Mouse (Mus musculus): Measurements from ENCODE around the gene Gli2. TPM values are rescaled to one million over a fixed set of nuclear protein-coding genes. Genes with fewer than 3 reads are reported as not detected.
A peak's percentile ranks its signal among the peaks of the same experiment; 100 is the strongest.

Gene Gli2
- polyA plus RNA-seq, 1 experiment from 2014 or later: 11.4 TPM

DNA sequence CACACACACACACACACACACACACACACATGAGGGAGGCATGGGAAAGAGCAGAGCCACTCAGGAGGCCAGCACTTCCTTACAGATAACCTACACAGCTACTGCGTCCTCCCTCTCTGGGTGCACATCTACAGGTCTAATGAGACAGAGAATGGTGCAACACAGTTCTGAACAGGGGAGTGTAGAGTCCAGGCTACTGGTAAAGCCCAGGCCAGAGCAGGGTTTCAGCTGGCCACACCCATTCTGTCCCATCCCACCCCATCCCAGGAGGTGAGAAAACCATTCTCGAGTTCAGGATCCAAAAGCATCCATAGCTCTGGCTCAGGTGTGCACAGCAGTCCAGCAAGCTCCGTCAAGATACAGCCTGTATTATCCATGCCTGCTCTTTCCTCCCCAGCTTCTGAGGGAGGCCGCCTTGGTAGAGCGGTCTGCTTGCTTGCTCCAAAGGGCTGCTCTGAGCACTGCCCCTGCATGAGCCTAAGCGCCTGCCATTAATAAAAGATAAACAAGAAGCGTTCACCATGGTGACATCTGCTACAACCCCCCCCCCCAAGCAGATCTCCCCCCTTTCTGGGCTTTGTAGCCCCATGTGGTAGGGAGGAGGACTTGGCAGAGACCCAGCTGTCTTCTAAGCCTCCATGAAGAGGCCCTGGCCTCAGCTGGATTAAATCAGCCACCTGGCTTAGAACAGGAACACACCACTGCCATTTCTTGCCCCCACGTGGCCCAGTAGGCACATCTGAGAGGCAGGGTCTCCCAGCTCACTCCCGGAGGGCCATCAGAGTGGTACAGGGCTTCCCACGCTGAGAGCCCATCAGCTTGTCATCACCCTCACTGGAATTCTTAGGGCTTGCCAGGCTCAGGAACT, 98.8 kb downstream of the Gli2 start:
- WGBS: 50% methylated on average over 10 of the region's 10 CpGs
- H3K9ac ChIP-seq: no peak overlapping the region; the same call in 1 of the 2 replicates
- H3K4me3 ChIP-seq (replicated peaks): no peak overlapping the region
- no peaks in the 10 kb centered on the region for H3K9me3 ChIP-seq
- H3K27ac ChIP-seq: peak overlapping the region; percentile 67
- peaks cover 28% of the 10 kb centered on the region for H3K4me1 ChIP-seq
- no peaks in the 10 kb centered on the region for H3K27me3 ChIP-seq
- no peaks in the 10 kb centered on the region; the same call in none of the 2 replicates for H3K36me3 ChIP-seq (replicated peaks)
- ATAC-seq (ENCODE audit: low FRiP score): peak; percentile 78
- no peak overlapping the region for H3K4me2 ChIP-seq

DNA sequence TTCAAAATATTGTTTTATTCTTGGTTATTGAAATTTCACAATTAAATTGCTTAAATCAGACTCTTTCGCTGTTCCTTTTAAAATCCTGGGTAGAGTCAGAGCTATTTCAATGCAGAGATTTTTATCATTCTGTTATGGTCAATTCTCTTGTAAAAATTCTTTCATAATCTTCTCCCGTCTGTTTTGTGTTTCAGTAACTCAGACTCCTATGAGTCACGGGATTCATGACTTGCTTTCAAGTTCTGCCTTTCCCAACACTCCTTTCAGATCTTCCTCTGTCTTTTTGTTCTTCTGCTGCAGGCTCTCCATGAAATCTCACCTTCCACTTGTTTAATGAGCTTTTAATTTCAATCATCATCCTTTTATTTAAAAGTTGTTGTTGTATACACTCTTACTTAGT, 100.4 kb downstream of the Gli2 start:
- Histone ChIP-seq H3K4me2 (no peak overlapping the region), H3K27me3 (no peaks in the 10 kb centered on the region)

GRCm38 (mm10) chr1:118952318-118952717, 101.1 kb downstream of the Gli2 start:
- no peak overlapping the region for H3K4me2 ChIP-seq
- no peak overlapping the region for H3K9ac ChIP-seq
- no peak overlapping the region for H3K4me3 ChIP-seq (replicated peaks)
- no peaks in the 10 kb centered on the region for H3K27me3 ChIP-seq
- WGBS: 63% methylated on average over 5 of the region's 5 CpGs
- ATAC-seq (ENCODE audit: low FRiP score): no peak
- peaks cover 4% of the 10 kb centered on the region for H3K36me3 ChIP-seq (replicated peaks)
- peaks cover 28% of the 10 kb centered on the region for H3K4me1 ChIP-seq
- H3K27ac ChIP-seq: no peak overlapping the region
- H3K9me3 ChIP-seq: no peaks in the 10 kb centered on the region

More for the DNA sequence above, 100.4 kb downstream of the Gli2 start:
- 79% methylated on average over 3 of the region's 3 CpGs for WGBS
- Histone ChIP-seq H3K36me3 (replicated peaks) (peaks cover 4% of the 10 kb centered on the region), H3K9me3 (no peaks in the 10 kb centered on the region), H3K4me3 (replicated peaks) (no peak overlapping the region), H3K9ac (no peak overlapping the region), H3K27ac (no peak overlapping the region), H3K4me1 (peaks cover 28% of the 10 kb centered on the region)
- no peak for ATAC-seq (ENCODE audit: low FRiP score)

- no peak overlapping the region for H3K4me2 ChIP-seq
- no peak for ATAC-seq (ENCODE audit: low FRiP score)
Observed at GRCm38 (mm10) chr1:118948407-118948806, 105.0 kb downstream of the Gli2 start.

DNA sequence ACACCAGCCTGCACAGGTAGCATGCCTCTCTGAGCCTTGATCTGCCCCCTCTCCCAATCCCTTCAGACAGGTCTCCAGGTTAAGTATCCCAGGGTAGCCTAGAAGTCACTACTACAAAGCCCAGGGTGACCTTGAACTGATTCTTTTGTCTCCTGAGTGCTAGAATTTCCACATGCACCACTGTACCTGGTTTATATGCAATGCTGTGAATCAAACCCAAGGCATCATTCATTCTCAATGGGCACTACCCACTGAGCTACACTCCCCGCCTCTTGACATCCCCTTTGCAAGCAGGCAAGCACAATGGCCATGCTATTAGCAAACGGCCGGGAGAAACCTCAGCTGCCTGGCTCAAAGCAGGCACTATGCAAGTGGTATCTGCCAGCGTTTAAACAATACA, 106.2 kb downstream of the Gli2 start:
- Histone ChIP-seq H3K4me1 (no peaks in the 10 kb centered on the region), H3K4me2 (no peak overlapping the region), H3K9ac (no peak overlapping the region), H3K27me3 (no peaks in the 10 kb centered on the region), H3K4me3 (replicated peaks) (no peak overlapping the region), H3K27ac (no peak overlapping the region), H3K9me3 (no peaks in the 10 kb centered on the region), H3K36me3 (replicated peaks) (peaks cover 4% of the 10 kb centered on the region)
- no peak for ATAC-seq (ENCODE audit: low FRiP score)
- whole genome bisulfite sequencing: 67% methylated on average over 4 of the region's 4 CpGs

More at GRCm38 (mm10) chr1:118948407-118948806, 105.0 kb downstream of the Gli2 start:
- H3K4me3 ChIP-seq (replicated peaks): no peak overlapping the region
- 0 out of 2 replicates have a peak overlapping the region, but pooled peaks have one; percentile 19 for H3K27ac ChIP-seq
- H3K36me3 ChIP-seq (replicated peaks): peaks cover 4% of the 10 kb centered on the region
- H3K4me1 ChIP-seq: no peaks in the 10 kb centered on the region
- H3K9me3 ChIP-seq: no peaks in the 10 kb centered on the region
- no peak overlapping the region for H3K9ac ChIP-seq
- WGBS: 77% methylated on average over 2 of the region's 2 CpGs
- no peaks in the 10 kb centered on the region for H3K27me3 ChIP-seq

DNA sequence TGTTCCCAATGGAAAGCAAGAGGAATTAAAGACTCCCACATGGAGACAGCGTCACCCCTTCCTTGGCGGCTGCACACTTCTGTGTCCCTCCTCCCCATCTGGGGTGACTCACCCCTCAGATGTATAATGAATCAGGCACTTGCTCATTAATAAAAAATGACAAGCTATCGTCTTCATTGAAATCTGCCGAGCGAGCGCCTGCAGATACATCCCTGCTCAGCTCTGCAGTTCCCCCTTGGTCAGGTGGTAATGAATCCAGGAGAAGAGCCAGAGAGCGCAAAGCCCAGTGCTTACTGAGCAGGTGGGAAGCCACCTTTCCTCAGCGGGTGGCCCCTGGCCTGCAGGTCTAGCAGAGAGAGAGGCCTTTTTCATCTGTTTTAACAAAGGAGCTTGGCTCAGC, 112.1 kb downstream of the Gli2 start:
- Histone ChIP-seq H3K4me2 (no peak overlapping the region), H3K27ac (peak overlapping the region; percentile 27; the same call in 1 of the 2 replicates), H3K4me1 (peaks cover 29% of the 10 kb centered on the region), H3K9me3 (no peaks in the 10 kb centered on the region), H3K27me3 (no peaks in the 10 kb centered on the region), H3K36me3 (replicated peaks) (no peaks in the 10 kb centered on the region; the same call in 1 of the 2 replicates), H3K9ac (no peak overlapping the region), H3K4me3 (replicated peaks) (no peak overlapping the region)
- WGBS: 52% methylated on average over 8 of the region's 8 CpGs
- no peak for ATAC-seq (ENCODE audit: low FRiP score)

DNA sequence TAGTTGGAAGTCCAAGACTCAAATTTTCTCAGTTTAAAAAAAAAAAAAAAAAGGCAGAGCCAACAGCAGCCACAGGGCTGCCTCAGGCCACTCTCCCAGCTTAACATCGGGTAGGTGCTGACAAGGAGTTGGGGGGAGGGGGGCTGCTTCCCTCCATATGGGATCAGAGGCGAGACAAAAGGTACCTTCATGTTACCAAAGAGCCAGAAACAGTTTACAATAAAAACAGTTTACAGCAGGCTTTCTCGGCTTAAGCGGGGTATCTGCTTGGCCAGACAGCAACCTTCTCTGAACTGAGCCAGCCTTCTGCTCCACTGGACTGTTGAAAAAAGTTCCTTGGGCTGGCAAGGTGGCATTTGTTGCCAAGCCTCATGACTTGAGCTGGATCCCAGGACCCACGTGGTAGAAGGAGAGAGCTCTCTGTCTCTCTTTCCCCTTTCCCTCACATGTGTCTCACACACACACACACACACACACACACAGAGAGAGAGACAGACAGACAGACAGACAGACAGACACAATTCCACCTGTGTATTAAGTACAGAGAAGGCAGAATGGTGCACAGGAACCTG, 113.1 kb downstream of the Gli2 start:
- H3K9me3 ChIP-seq: no peaks in the 10 kb centered on the region
- H3K4me2 ChIP-seq: no peak overlapping the region
- no peak overlapping the region for H3K9ac ChIP-seq
- no peaks in the 10 kb centered on the region; the same call in 1 of the 2 replicates for H3K36me3 ChIP-seq (replicated peaks)
- peaks cover 39% of the 10 kb centered on the region for H3K4me1 ChIP-seq
- H3K4me3 ChIP-seq (replicated peaks): no peak overlapping the region
- WGBS: 23% methylated on average over 5 of the region's 5 CpGs
- H3K27me3 ChIP-seq: no peaks in the 10 kb centered on the region
- no peak for ATAC-seq (ENCODE audit: low FRiP score)
- peak overlapping the region; percentile 53; the same call in 1 of the 2 replicates for H3K27ac ChIP-seq

DNA sequence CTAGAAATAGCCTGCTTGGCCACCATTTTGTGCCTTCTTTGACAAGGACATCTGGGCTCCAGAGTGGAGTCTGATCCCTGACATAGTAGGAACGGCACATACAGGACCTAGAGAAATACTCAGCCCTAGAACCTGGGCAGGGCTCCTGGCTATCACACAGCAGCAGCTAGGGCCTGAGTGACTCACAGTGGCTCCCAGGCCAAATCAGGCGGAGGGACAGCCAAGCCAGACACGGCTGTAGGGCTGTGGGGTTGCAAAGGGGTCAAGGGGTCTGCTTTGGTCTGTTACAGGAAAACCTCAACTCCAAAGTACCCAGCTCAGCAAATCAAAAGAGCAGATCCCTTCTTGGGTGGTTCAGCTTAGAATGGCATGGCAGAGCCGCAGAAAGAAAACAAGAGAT, 115.2 kb downstream of the Gli2 start:
- Histone ChIP-seq H3K4me2 (no peak overlapping the region), H3K4me3 (replicated peaks) (no peak overlapping the region), H3K9ac (no peak overlapping the region), H3K36me3 (replicated peaks) (no peaks in the 10 kb centered on the region), H3K27me3 (no peaks in the 10 kb centered on the region), H3K9me3 (no peaks in the 10 kb centered on the region), H3K4me1 (peaks cover 40% of the 10 kb centered on the region), H3K27ac (no peak overlapping the region)
- 63% methylated on average over 4 of the region's 4 CpGs for WGBS
- no peak for ATAC-seq (ENCODE audit: low FRiP score)

- Histone ChIP-seq H3K9me3 (no peaks in the 10 kb centered on the region), H3K4me2 (no peak overlapping the region), H3K27ac (peak overlapping the region; percentile 59; the same call in 1 of the 2 replicates), H3K4me1 (peaks cover 35% of the 10 kb centered on the region), H3K36me3 (replicated peaks) (no peaks in the 10 kb centered on the region), H3K9ac (no peak overlapping the region), H3K4me3 (replicated peaks) (no peak overlapping the region), H3K27me3 (no peaks in the 10 kb centered on the region)
- 32% methylated on average over 4 of the region's 4 CpGs for WGBS
- peak; percentile 45; the same call in 1 of the 2 replicates for ATAC-seq (ENCODE audit: low FRiP score)
Observed at GRCm38 (mm10) chr1:118936108-118936507, 117.3 kb downstream of the Gli2 start.

GRCm38 (mm10) chr1:118935518-118935917, 117.9 kb downstream of the Gli2 start:
- 63% methylated on average over 6 of the region's 6 CpGs for WGBS
- H3K4me2 ChIP-seq: no peak overlapping the region
- H3K27me3 ChIP-seq: no peaks in the 10 kb centered on the region
- no peak overlapping the region for H3K4me3 ChIP-seq (replicated peaks)
- 0 out of 2 replicates have a peak, but pooled peaks have one; percentile 16 for ATAC-seq (ENCODE audit: low FRiP score)
- H3K36me3 ChIP-seq (replicated peaks): no peaks in the 10 kb centered on the region
- H3K9ac ChIP-seq: no peak overlapping the region
- H3K27ac ChIP-seq: 0 out of 2 replicates have a peak overlapping the region, but pooled peaks have one; percentile 59
- no peaks in the 10 kb centered on the region for H3K9me3 ChIP-seq
- H3K4me1 ChIP-seq: peaks cover 29% of the 10 kb centered on the region

- H3K4me2 ChIP-seq: no peak overlapping the region
- no peaks in the 10 kb centered on the region for H3K36me3 ChIP-seq (replicated peaks)
- H3K27me3 ChIP-seq: no peaks in the 10 kb centered on the region
- WGBS: 90% methylated on average over 5 of the region's 5 CpGs
- no peak for ATAC-seq (ENCODE audit: low FRiP score)
- H3K4me3 ChIP-seq (replicated peaks): no peak overlapping the region
- no peaks in the 10 kb centered on the region for H3K9me3 ChIP-seq
- H3K9ac ChIP-seq: no peak overlapping the region
- peaks cover 18% of the 10 kb centered on the region for H3K4me1 ChIP-seq
- no peak overlapping the region for H3K27ac ChIP-seq
Observed at GRCm38 (mm10) chr1:118932167-118932566, 121.3 kb downstream of the Gli2 start.

GRCm38 (mm10) chr1:118927543-118928354, 125.7 kb downstream of the Gli2 start:
- H3K36me3 ChIP-seq (replicated peaks): no peaks in the 10 kb centered on the region
- H3K27me3 ChIP-seq: no peaks in the 10 kb centered on the region
- no peak overlapping the region for H3K9ac ChIP-seq
- H3K27ac ChIP-seq: no peak overlapping the region
- no peaks in the 10 kb centered on the region for H3K9me3 ChIP-seq
- H3K4me3 ChIP-seq (replicated peaks): no peak overlapping the region
- no peak for ATAC-seq (ENCODE audit: low FRiP score)
- 68% methylated on average over 12 of the region's 12 CpGs for WGBS
- H3K4me2 ChIP-seq: no peak overlapping the region
- H3K4me1 ChIP-seq: peaks cover 11% of the 10 kb centered on the region; the same call in 1 of the 2 replicates

Measured in forebrain, embryonic 12.5 days (tissue).